Mouse (Mus musculus): Measurements from ENCODE around the gene Slc25a12.

DNA sequence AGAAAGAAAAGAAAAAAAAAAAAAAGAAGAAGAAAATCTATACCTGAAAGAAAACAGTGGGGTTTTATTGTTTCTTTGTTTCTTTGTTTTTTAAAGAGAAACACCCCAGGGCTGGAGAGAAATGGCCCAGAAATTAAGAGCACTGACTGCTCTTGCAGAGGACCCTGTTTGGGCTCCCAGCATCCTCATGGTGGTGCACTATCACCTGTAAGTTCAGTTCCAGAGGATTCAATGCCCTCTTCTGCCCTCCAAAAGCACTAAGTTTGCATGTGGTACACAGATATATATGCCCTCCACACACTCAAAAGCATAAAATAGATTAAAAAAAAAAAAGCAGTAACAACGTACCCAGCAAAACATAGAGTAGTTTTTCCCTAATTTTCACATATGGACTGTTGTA lies 68.8 kb downstream of the Slc25a12 start:
- TF ChIP-seq CTCF (IDR thresholded peaks at IDR 0.05; ENCODE audit: control insufficient read depth, insufficient read depth, insufficient replicate concordance, low read depth, low read length) (no peak), POLR2A (IDR thresholded peaks at IDR 0.05; ENCODE audit: control insufficient read depth, low read depth, low read length) (no peak)

Measured in testis, adult 2 months (tissue).